Mouse (Mus musculus) left cerebral cortex, postnatal 25 days (tissue): ENCODE results near the gene Sbsn. TPM values are rescaled to one million over a fixed set of nuclear protein-coding genes. Genes with fewer than 3 reads are reported as not detected.

Experiments used
- DNase-seq, 2 experiments: peaks; one replicate each; pipeline ENCODE4 v3.0.0; 2022; ENCODE audit warnings: low spot score in 2 of 2, mixed read lengths in 1 of 2
- intact Hi-C: fragments of 180-260 bp; cut with DNase I; formaldehyde crosslinking; loops from one replicate; pipeline ENCODE4 v1.15.1; 2025
- total RNA-seq, 2 experiments: library from RNA; stranded (reverse); gene quantifications; 2 replicates each; pipeline ENCODE4 v1.2.3; 2021

The Sbsn gene
- total RNA-seq, 2 experiments from 2014 or later: 5.7 to 7.0 TPM

DNA sequence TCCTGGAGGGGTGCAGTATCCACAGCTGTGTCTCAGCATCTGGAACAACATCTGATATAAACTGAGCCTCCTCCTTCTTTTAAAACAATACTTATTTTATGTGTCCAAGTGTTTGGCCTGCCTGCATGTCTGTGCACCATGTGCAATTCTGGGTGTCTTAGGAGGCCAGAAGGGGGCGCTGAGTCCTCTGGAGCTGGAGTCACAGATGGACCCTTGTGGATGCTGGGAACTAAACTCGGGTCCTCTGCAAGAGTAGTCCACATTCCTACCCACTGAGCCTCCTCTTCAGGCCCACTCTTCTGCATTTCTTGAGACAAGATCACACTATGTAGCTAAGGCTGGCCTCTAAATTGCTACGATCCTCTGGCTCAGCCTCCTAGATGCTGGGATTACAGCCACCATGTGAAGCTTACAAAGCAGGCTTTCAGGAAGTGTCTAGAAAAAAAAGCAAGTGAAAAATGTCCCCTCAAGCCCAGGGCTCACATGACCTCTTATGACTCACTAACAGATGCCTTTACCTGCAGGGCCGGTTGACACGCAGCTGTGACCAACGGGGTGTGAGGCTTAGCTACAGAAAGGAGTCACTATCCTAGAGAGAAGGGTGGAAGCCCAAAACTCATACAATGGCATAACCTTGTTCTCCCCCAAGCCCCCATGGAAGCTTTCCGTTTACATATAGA lies 3.6 kb upstream of the Sbsn start:
- DNase-seq: no peak
- intact Hi-C loops: no loop called here

DNA sequence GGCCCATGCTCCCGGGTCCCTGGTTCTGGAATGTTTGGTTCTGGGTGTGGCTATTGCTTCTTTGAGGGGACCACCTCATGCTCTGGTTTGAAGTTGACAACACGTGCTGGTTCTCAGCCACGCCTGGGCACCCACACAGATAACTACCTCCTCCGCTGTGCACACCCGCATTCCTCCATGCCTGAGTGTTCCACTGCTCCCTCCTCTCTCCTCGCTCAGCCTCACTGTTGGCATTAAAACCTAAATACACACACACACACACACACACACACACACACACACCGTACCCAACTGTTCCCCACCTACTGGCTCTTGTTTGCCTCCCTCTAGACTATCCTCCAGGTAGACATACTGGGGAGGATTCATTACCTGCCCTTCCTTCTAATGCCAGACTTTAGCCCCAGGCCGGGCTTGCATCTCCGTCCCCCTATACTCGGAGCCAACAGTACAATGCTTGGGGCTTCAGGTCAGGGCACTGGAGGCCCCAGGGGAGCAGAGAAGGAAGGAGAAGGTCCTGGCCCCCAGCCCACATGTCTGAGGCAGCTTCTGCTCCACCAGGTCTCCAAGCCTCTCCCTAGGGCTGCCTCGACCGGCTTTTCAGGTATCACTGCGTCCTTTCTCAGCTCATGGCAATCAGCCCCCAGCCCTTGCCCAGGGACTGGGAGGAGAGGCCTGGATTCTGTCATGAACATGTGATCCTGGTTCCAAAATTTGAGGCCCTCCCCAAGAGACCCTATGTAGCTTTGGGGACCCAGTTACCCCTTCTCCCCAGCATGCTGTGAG lies 1.3 kb upstream of the Sbsn start:
- intact Hi-C loops: no loop called here
- peak; percentile 8 to 19 for DNase-seq

DNA sequence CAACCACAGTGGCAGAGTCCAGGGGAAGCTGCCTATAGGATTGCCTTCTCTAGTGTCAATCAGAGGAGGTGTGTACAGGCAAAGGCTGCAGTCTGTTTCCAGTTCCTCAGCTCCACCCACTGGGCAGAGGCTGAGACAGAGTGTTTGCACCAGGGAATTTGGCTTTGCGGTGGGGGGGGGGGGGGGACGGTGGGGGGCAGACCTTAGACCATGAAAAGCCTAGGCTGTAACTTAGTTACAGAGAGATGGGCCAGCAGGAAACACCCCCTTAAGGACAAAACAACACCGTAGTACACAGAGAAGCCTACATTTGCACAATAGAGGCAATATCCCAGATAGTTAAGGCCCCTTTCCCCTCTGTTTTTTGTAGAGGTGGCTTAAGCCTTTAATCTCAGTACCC lies 5.7 kb downstream of the Sbsn start:
- intact Hi-C loops: no loop called here
- no peak for DNase-seq

DNA sequence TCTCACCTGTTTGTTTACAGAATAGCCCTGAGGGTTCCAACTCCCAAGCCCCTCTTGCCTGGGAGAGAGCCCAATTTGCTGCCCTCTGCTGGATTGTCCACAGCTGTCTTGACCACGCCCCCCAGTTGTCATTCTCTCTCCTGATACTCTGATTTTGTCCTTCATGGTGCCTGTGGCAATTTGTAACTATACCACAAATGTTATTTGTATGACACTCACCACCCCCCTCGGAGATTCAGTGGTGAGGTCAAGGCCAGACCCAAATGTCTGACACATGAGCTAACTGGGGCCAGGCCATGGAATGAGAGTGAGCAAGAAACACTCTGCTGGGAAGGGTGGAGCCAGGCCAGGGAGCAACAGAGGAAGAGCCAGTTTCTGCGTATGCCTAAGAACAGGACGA lies 7.6 kb downstream of the Sbsn start:
- DNase-seq: no peak
- intact Hi-C loops: no loop called here

GRCm38 (mm10) chr7:30761769-30762352 lies 10.6 kb downstream of the Sbsn start:
- DNase-seq: no peak
- intact Hi-C loops: loop anchor here (5.0 kb wide), 1 partner anchor 95 kb away; the partner anchor contains the start of gene Ffar3

- intact Hi-C loops: loop anchor here (5.0 kb wide), 1 partner anchor 94 kb away; the partner anchor contains the start of gene Ffar3
- DNase-seq: no peak
Measured at GRCm38 (mm10) chr7:30763456-30763855, 12.2 kb downstream of the Sbsn start, which contains the start of gene Dmkn. Gene Dmkn, plus strand, starts transcription at chr7:30763756.

GRCm38 (mm10) chr7:30765173-30765572 lies 13.9 kb downstream of the Sbsn start:
- no peak for DNase-seq
- intact Hi-C loops: no loop called here

GRCm38 (mm10) chr7:30766408-30766807 lies 15.1 kb downstream of the Sbsn start:
- intact Hi-C loops: no loop called here
- DNase-seq: no peak

GRCm38 (mm10) chr7:30769236-30769635 lies 18.0 kb downstream of the Sbsn start:
- intact Hi-C loops: no loop called here
- DNase-seq: no peak

DNA sequence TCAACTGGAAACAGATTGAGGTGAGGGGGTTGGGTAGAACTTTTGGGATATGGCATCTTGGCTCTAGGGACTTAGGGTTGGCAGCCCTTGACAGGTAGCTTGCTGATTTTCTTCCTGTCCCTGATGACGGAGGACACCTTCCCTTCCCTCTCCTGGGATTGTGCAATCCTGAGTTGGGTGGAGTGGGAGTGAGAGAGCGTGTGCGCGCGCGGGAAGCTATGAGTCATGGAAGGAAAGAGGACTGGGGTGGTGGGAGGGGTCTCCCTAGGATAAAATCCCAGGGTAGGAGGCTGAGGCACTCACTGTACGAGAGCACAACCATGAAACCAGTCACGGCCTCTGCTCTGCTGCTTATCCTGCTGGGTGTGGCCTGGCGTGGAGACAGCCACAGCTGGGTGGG lies 24.8 kb downstream of the Sbsn start:
- intact Hi-C loops: no loop called here
- peak in 1 of 2 experiments; percentile 45 for DNase-seq

- intact Hi-C loops: no loop called here
- no peak for DNase-seq
Measured at GRCm38 (mm10) chr7:30777081-30777579, 25.9 kb downstream of the Sbsn start.

- intact Hi-C loops: no loop called here
- no peak for DNase-seq
Measured at GRCm38 (mm10) chr7:30777911-30778310, 26.6 kb downstream of the Sbsn start.

GRCm38 (mm10) chr7:30781792-30782191 lies 30.5 kb downstream of the Sbsn start:
- DNase-seq: no peak
- intact Hi-C loops: no loop called here

- intact Hi-C loops: no loop called here
- DNase-seq: no peak
Measured at GRCm38 (mm10) chr7:30782658-30783057, 31.4 kb downstream of the Sbsn start.

DNA sequence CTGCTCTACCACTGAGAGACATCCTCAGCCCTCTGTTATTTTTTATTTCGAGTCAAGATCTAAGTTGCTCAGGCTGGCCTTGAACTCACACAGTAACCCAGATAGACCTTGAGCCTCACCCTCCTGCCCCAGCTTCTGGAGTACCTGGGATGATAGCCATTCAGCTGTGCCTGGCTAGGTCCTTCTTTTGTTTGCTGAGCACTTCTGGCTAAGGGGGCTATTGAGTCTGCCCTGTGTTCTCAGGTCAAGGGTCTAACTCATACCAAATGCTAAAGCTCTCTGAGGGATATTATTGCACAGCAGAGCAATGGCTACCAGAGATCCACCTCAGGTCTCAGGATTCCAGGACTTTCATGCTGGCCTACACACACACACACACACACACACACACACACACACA lies 33.9 kb downstream of the Sbsn start:
- no peak for DNase-seq
- intact Hi-C loops: no loop called here

DNA sequence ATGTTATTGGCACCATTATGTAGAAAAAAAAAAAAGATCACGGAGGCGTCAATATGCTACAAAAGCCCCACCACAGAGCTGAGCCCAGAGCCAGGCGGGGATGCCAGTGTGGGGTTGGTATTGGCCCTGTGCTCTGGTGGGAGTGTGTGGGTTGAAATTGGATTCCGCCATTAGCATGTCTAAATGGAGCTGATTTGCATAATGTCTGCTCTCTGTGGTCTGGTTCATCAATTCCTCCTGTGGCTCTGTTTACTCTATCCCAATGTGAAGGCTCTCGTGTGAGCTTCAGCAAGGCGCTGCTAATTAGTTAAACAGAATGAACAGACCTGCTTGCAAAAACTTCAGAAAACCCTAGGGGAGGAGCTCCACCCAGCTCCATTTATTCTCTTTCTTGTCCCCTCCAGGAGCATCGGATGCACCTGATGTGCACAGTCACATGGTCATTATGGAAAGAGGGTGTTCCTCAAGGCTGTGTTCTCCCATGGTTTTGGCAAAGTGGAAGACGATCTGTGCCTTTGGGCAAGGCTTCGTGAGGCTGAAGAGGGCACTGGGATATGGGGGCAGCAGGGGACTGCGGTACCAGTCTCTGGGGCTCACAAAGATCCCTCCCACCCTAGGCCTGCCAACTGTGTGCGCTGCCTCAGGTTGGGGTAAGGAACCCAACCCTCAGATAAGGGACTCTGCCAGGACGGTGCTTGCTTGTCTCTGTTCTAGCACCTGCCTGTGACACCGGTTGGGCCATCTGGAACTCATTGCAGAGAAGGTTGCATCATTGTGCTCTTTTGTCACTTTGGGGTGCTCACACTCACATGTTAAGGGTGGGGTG lies 34.7 kb downstream of the Sbsn start:
- intact Hi-C loops: no loop called here
- DNase-seq: peak in 1 of 2 experiments; percentile 23

GRCm38 (mm10) chr7:30787377-30788022 lies 36.2 kb downstream of the Sbsn start, which contains the start of gene Krtdap:
Gene Krtdap, plus strand, starts transcription at chr7:30787896.
- intact Hi-C loops: no loop called here

DNA sequence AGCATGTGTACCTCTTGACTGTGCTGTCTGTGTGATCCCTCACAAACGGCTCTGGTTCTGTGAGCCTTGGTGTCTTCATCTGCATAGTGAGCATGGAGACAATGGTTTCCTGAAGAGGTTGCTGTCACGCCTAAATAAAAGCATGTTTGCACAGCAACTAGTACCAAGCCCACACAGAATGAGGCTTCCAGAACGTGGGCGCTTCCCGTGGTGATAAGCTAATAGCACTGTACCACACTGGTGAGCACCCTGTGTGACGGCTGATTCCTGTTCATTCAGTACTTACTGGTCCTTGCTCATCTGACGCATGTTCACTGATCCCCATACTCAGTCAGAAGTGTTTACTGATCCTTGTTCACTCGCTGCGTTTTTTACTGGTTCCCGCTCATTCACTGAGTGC lies 38.9 kb downstream of the Sbsn start:
- DNase-seq: no peak
- intact Hi-C loops: no loop called here

More at GRCm38 (mm10) chr7:30787377-30788022, 36.2 kb downstream of the Sbsn start, which contains the start of gene Krtdap:
- no peak for DNase-seq

GRCm38 (mm10) chr7:30791921-30792320 lies 40.6 kb downstream of the Sbsn start:
- DNase-seq: peak in 1 of 2 experiments; percentile 42
- intact Hi-C loops: no loop called here
